Mouse (Mus musculus) layer of hippocampus, adult 18-20 months (tissue): ENCODE measurements around the gene Jsrp1. TPM values are rescaled to one million over a fixed set of nuclear protein-coding genes. Genes with fewer than 3 reads are reported as not detected.
"Not testable (repeated sequence)": the region's sequence is repeated elsewhere in the genome, so short reads cannot be mapped to it uniquely, and the experiment has no call there.

Source experiments
- DNase-seq, 2 experiments: peaks; one replicate each; pipeline ENCODE4 v3.0.0; 2022; ENCODE audit warnings: low spot score in 2 of 2
- total RNA-seq, 2 experiments: library from RNA; stranded (reverse); gene quantifications; 2 replicates each; pipeline ENCODE4 v1.2.3; 2021

The Jsrp1 gene
- total RNA-seq, 2 experiments from 2014 or later = 2.2 to 3.0 TPM

GRCm38 (mm10) chr10:80835617-80836016, 22.3 kb upstream of the Jsrp1 start:
- DNase-seq = no peak

- DNase-seq = no peak
These were observed 19.5 kb upstream of the Jsrp1 start for GRCm38 (mm10) chr10:80832818-80833217.

DNA sequence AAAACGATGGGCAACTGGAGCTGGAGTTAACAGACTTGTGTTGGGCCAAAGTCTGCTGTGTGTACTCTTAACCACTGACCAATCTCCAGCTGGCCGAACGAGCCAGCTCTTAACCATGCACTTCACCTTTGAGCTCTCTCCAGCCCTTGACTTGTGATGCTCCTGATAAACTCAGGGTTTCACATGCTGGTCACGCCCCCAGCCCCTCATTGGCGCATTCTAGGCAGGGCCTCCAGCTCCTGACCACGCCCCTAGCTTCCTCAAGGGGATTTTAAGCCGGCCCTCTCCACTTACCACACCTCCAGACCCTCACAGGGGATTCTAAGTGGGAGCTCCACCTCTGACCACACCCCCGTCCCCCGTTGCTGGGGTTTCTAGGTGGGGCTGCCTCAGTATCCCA, 17.8 kb upstream of the Jsrp1 start:
- DNase-seq = no peak

DNA sequence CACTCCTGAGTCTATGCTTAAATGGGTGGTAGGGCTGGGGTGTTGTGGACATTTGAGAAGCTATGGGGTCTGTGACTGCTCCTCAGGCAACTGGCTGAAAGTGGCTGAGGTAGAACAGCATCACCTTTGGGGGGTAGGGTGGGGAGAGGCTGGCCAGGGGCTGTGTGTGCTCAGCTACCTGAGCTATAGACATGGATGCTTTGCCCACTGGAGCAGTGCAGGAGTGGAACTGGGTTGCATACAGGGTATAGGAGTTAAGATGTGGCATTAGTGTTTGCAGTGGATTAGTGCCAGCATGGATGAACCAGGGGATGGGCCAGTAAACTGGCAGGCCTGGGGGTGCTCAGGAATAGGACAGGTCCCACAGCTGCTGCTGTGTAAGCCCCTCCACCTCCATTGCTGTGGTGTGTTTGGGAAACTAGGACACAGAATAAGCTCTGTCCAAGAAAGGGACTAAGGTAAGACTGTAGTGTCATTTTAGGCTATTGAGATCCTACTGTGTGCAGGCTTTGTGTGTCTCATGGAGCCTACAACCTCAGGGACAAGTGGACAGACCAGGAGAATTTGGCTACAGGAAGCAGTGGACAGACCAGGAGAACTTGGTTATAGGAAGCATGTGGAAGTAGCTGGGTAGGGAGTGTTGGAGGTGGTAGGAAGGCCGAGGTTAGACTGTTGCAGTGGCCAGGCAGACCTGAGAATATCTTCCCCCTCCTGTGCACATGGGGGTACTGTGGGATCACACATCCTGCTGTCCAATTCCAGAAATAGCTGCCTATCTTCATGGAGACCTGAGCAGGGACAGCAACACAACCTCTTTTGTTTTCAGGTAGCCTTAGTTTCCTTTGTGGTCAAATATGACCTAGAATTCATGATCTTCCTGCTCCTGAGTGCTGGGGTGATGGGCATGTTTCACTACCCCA, 16.3 kb upstream of the Jsrp1 start:
- no peak for DNase-seq

DNA sequence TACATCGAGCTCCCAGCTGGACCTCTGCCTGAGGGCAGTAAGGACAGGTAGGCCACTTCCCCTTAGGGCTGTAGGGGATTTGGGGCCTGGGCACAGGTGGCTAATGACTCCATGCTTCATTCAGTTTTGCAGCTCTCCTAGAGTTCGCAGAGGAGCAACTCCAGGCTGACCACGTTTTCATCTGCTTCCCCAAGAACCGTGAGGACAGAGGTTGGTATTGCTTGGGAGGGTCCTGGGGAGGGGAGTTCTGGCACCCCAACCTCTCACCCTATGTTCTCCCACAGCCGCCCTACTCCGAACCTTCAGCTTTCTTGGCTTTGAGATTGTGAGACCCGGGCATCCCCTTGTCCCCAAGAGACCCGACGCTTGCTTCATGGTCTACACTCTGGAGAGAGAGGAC, 15.3 kb upstream of the Jsrp1 start:
- DNase-seq = not testable (repeated sequence)

DNA sequence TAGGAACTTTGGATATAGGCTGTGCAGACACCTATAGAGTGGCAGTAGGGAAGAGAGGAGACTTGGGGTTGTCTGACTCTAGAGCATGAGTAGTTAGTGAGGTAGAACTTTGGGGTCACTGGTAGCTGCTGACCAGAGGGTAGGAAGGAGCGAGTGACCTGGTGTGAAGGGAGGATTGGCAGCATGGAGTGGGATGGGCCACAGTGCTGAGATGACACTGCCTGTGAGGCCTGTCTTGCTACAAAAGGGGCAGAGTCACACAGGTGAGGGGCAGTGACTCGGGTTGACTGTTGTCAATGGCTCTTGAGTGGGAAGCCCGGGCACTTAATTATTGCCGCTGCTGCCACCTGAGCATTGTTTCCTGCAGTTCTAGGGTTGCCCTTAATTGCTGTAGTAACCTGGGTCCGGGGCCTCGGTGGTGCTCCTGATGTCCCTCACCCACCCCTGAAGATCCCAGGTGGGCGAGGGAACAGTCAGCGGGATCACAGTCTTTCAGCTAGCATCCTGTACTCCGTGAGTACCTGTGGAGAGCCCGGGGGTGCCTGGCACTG, 14.6 kb upstream of the Jsrp1 start:
- DNase-seq = no peak

DNA sequence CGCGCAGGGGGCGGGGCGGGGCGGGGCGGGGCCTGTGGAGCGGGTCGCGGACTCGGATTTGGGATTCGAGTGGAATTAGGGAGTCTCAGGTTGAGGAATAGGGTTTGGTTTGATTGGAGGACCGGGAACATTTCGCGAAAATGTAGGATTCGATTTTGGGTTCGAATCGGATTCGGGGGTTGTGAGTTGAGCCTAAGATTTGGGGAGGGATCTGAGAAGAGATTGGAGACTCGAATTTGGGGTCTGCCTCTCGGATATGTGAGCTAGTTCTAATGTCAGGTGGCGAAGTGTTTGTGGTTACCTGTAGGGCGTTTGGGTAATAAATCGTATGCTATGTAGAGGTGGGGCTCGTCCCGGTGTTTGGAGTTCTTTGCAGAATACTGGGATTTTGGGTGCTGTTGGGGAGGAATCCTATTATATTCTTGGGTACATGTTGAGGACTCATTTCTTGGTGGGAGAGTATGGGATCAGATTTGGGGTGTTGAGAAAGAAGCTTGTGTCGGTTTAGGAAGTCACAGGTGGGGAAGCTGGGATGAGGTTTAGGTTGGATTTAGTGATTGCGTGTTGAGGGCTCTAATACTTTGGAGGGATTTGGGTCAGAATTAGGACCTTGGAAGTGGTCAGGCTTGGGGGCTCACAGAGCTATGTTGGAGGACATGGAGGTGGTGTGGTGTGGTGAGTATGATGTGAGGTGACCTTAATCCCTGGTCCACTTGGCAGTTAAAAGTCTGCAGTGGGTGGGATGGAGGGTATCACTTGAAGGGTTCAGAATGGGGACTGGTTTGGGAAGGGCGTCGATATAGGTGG, 14.0 kb upstream of the Jsrp1 start:
- no peak for DNase-seq

GRCm38 (mm10) chr10:80826151-80827062, 13.1 kb upstream of the Jsrp1 start, which contains the start of gene Oaz1:
Gene Oaz1, plus strand, starts transcription at chr10:80826656.
- peak; percentile 100 for DNase-seq

- DNase-seq = no peak
These were observed 11.5 kb upstream of the Jsrp1 start for GRCm38 (mm10) chr10:80824827-80825226.

- no peak for DNase-seq
These were observed 10.7 kb upstream of the Jsrp1 start for GRCm38 (mm10) chr10:80823847-80824643.

DNA sequence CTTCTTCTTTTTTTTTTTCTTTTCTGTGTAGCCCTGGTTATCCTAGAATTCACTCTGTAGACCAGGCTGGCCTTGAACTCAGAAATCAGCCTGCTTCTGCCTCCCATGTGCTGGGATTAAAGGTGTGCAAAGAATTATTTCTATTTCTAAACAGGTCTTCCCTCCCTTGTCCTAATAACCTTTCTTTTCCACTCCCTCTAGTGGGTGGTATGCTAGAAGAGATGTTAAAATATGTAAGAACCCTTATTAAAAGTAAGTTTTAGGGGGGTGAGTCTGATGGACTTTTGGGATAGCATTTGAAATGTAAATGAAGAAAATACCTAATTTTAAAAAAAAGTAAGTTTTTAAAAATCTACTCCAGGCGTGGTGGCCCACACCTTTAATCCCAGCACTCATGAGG, 10.0 kb upstream of the Jsrp1 start:
- DNase-seq = no peak

DNA sequence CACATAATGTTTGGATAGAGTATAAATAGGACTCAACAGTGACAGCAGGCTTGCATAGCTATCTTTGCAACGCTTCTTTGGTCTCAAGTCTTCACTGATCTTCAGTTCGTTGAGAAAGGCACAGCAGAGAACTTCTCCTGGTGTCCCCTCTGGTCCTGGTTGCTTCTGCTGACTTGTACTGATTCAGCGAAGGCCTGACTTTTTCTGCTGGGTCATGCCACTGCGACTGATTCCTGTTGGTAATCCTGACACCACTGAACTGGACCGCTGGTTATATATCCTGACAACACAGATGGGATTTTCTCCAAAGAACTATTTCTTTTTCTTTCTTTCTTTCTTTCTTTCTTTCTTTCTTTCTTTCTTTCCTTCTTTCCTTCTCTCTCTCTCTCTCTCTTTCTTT, 9.2 kb upstream of the Jsrp1 start:
- DNase-seq = no peak

DNA sequence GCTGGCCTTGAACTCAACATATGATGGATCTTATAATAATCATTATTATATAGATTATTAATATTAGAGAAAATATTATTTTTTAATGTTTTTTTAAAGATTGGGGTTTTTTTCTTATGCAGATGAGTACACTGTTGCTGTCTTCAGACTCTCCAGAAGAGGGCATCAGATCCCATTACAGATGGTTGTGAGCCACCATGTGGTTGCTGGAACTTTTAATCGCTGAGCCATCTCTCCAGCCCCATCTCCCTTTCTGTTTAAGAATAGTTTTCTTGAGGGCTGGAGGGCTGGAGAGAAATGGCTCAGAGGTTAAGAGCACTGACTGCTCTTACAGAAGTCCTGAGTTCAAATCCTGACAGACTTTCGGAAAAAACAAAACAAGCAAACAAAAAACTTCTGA, 8.7 kb upstream of the Jsrp1 start:
- DNase-seq = no peak

DNA sequence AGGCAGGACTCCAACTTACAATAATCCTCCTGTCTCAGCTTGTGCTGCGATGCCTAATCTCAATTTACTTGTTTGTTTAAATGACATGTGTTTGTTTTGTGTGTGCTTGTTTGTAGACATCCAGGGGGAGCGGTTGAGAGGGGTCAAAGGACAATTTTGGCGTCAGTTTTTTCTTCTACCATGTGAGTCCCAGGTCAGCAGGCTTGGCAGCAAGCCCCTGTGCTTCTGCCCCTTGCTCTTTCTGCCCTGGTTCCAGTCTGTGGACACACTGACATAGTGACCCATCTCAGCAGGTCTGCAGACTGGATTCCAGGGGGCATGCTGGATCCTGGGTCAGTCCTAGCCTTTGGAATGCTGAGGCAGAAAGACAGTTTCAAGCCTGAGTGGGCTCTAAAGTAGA, 6.1 kb upstream of the Jsrp1 start:
- DNase-seq = no peak

DNA sequence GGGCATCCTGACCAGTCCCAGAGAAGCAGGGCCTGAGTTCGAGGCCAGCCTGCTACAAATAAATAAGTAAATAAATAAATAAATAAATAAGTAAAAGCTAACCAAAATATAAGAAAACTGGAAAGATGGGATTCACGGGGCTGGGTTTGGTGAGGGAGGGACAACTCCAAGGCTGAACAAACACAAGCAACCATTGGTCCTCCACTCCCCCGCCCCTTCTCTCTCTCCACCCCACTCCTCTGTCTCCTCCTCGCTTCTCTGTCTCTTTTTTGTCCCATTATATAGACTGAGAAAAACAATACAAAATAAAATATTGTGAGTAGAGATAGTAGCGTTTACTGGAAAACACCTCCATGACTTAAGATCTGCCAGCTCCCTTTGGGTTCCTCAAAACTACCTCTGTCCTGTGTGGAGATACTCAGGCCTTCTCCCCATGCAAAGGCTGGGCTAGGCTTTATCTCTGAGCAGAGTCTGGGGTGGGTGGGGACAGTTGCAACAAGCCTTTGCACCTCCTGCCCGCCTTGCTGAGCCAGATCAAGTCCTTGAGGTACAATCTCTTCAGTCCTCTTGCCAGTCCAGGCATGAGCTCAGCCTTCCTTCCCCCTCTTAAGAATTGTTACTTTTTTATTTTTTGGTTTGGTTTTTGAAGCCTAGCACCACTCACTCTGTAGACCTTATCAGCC, 5.4 kb upstream of the Jsrp1 start:
- no peak for DNase-seq

- DNase-seq = not testable (repeated sequence)
These were observed 4.7 kb upstream of the Jsrp1 start for GRCm38 (mm10) chr10:80817955-80818354.

DNA sequence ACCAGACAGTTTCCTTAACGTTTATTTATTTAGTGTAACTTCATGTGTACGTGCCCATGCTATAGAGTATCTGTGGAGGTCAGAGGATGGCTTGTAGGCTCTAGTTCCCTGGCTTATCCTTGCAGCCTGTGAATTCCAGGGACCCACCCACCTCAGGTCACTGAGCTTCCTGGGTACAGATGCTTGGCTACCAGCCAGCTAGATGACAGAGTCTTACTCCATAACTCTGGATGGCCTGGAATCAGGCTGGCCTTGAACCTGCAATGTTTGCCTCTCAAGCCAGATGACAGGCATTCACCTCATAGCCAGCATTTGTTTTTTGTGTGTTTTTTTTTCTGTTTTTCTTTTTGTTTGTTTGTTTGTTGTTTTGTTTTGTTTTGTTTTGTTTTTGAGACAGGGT, 3.9 kb upstream of the Jsrp1 start:
- no peak for DNase-seq

- not testable (repeated sequence) for DNase-seq
These were observed 3.0 kb upstream of the Jsrp1 start for GRCm38 (mm10) chr10:80816303-80816702.

DNA sequence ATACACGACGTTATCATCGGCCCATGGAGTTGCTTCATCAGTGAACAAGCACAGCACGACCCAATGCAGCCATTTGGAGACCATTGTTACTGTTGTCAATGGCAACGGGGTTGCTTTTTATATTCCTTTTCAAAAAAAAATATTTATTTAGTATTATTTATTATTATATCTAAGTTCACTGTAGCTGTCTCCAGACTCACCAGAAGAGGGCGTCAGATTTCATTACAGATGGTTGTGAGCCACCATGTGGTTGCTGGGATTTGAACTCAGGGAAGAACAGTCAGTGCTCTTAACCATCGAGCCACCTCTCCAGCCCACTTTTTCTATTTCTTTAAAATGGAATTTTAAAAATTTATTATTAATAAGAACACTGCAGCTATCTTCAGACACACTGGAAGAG, 1.5 kb upstream of the Jsrp1 start:
- no peak for DNase-seq
